Mouse (Mus musculus) brain, embryonic 14.5 days (tissue): Measurements from ENCODE around the gene Ltk.

Source experiments
- CTCF ChIP-seq: fragments of 200-500 bp; IDR thresholded peaks from 2 replicates; pipeline ENCODE4 v1.5.1; 2012; ENCODE audit warnings: inconsistent platforms, mild to moderate bottlenecking, moderate library complexity, borderline replicate concordance; ENCODE audit not compliant: insufficient read depth, insufficient read length; ENCODE audit errors: extremely low read depth
- POLR2A ChIP-seq: fragments of 200-500 bp; IDR thresholded peaks from 2 replicates; pipeline ENCODE4 v1.6.1; 2012; ENCODE audit warnings: mild to moderate bottlenecking, inconsistent platforms, borderline replicate concordance; ENCODE audit not compliant: poor library complexity, insufficient read depth, insufficient read length, severe bottlenecking; ENCODE audit errors: extremely low read depth

- TF ChIP-seq POLR2A = no peak
- TF ChIP-seq CTCF = no peak
Measured at GRCm38 (mm10) chr2:119758101-119758843, 2.0 kb downstream of the Ltk start.
